ENCODE assay signal across 9 mouse cellular contexts in the genomic region with DNA sequence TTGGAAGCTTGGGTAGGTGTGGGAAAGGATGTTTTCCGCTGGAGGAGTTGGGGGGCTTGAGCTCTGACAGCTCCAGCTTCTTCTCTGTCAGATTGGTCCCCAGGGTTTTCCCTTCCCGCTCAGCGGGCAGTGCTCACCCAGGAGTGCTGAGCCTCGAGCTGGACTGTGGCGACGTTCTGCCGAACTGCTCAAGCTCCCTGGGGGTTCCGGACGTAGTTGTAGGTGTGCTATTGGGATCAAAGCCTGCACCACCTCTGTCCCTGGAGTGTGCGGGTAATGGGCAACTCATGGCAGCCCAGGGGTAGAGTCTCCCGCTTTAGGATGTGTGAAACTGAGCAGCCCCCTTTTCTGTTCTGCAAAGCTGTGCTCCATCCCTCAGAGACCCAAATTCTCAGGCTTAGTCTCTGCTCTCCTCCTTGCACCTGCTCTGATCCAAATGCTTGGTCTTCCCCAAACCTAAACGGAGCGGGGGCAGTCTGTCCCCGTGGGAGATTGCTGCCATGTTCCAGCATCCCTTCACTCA. TPM values are rescaled to one million over a fixed set of nuclear protein-coding genes. Genes with fewer than 3 reads are reported as not detected.
DNase-seq lines count a peak whose midpoint lies in the region; ATAC-seq and TF ChIP-seq lines count a peak whose summit lies in the region.
"Had no signal": no experiment of that assay in that cellular context is flagged by ENCODE, and none has a peak within 500 bp of the region (broad histone marks: within the 10 kb centered on the region; RNA-seq: fewer than 3 reads in every experiment).

No protein-coding gene starts in this region.

- peak overlapping the region; percentile 66 for H3K4me2 ChIP-seq in liver, embryonic 13.5 days
- peak overlapping the region; percentile 87 for H3K4me2 ChIP-seq in stomach, postnatal 0 days (replicated peaks; ENCODE audit: low read depth)

- ATAC-seq in frontal cortex, adult (ENCODE audit: low TSS enrichment) = peak; percentile 43
- ATAC-seq in liver, embryonic 13.5 days (ENCODE audit: low read depth) = no peak
- no peak for ATAC-seq in stomach, postnatal 0 days (ENCODE audit: low FRiP score, low TSS enrichment)

- no peaks in the 10 kb centered on the region for H3K36me3 ChIP-seq in liver, embryonic 13.5 days
- H3K36me3 ChIP-seq in stomach, postnatal 0 days (ENCODE audit: control insufficient read depth, insufficient read depth, low read length) = no peaks in the 10 kb centered on the region

- H3K9me3 ChIP-seq in liver, embryonic 13.5 days (replicated peaks) = no peaks in the 10 kb centered on the region
- H3K9me3 ChIP-seq in stomach, postnatal 0 days (ENCODE audit: control insufficient read depth, low read length) = no peaks in the 10 kb centered on the region

- H3K4me3 ChIP-seq in liver, embryonic 13.5 days (replicated peaks) = peak overlapping the region; percentile 44
- peak overlapping the region; percentile 47 for H3K4me3 ChIP-seq in stomach, postnatal 0 days (ENCODE audit: low read depth, low read length)
- H3K4me3 ChIP-seq: myocyte had no signal

- no peak overlapping the region for H3K9ac ChIP-seq in liver, embryonic 13.5 days
- no peak overlapping the region for H3K9ac ChIP-seq in stomach, postnatal 0 days (ENCODE audit: low read length)

- no peak for TF ChIP-seq EP300 in stomach, postnatal 0 days (optimal IDR thresholded peaks at IDR 0.05)

- TF ChIP-seq CTCF in stomach, postnatal 0 days (IDR thresholded peaks at IDR 0.05; ENCODE audit: low read depth) = no peak

- 4% methylated on average over 14 of the region's 14 CpGs for WGBS in liver, embryonic 13.5 days (ENCODE audit: insufficient replicate concordance)
- 2% methylated on average over 13 of the region's 14 CpGs for WGBS in stomach, postnatal 0 days

- H3K27ac ChIP-seq in liver, embryonic 13.5 days = no peak overlapping the region
- no peak overlapping the region for H3K27ac ChIP-seq in stomach, postnatal 0 days (replicated peaks)

- peaks cover 63% of the 10 kb centered on the region for H3K27me3 ChIP-seq in liver, embryonic 13.5 days
- H3K27me3 ChIP-seq in stomach, postnatal 0 days (ENCODE audit: control insufficient read depth, insufficient read depth, low read length) = peaks cover 13% of the 10 kb centered on the region; the same call in 1 of the 2 replicates

- no peak for DNase-seq in frontal cortex, postnatal 10 days (ENCODE audit: low spot score in 2 of 2)
- peak; percentile 51 for DNase-seq in right cerebral cortex, postnatal 25 days
- no peak for DNase-seq in right cerebral cortex, postnatal 36 days (ENCODE audit: low spot score in 2 of 2)
- DNase-seq in liver, embryonic 13.5 days = no peak
- DNase-seq in stomach, postnatal 0 days (ENCODE audit: low spot score) = no peak
- DNase-seq in spleen, adult 12 weeks (ENCODE audit: low spot score) = no peak
- DNase-seq in Muller cell, postnatal 12 days (ENCODE audit: inconsistent ontology term) = no peak

- 0 out of 2 replicates have a peak, but pooled peaks cover 8% of the 10 kb centered on the region for H3K4me1 ChIP-seq in liver, embryonic 13.5 days (replicated peaks)
- H3K4me1 ChIP-seq in stomach, postnatal 0 days (replicated peaks; ENCODE audit: control insufficient read depth, insufficient read depth) = no peaks in the 10 kb centered on the region

RNA-seq across cellular contexts. Expression of gene Slc24a4, which starts 1.0 kb away (rescaled TPM):
- 0.07 and 0.14 TPM in 2 replicates for polyA plus RNA-seq in liver, embryonic 13.5 days (2015; fragmentation: Nextera tagmentation; extraction: Ambion mirVana)
- 0.28 and 0.30 TPM in 2 replicates for polyA plus RNA-seq in stomach, postnatal 0 days (2015; fragmentation: Nextera tagmentation; extraction: Ambion mirVana)
